Mouse (Mus musculus): ENCODE data around the gene Rassf3. TPM values are rescaled to one million over a fixed set of nuclear protein-coding genes. Genes with fewer than 3 reads are reported as not detected.
A peak's percentile ranks its signal among the peaks of the same experiment; 100 is the strongest.

The Rassf3 gene
- polyA plus RNA-seq, 1 experiment from 2014 or later = 25.3 TPM

DNA sequence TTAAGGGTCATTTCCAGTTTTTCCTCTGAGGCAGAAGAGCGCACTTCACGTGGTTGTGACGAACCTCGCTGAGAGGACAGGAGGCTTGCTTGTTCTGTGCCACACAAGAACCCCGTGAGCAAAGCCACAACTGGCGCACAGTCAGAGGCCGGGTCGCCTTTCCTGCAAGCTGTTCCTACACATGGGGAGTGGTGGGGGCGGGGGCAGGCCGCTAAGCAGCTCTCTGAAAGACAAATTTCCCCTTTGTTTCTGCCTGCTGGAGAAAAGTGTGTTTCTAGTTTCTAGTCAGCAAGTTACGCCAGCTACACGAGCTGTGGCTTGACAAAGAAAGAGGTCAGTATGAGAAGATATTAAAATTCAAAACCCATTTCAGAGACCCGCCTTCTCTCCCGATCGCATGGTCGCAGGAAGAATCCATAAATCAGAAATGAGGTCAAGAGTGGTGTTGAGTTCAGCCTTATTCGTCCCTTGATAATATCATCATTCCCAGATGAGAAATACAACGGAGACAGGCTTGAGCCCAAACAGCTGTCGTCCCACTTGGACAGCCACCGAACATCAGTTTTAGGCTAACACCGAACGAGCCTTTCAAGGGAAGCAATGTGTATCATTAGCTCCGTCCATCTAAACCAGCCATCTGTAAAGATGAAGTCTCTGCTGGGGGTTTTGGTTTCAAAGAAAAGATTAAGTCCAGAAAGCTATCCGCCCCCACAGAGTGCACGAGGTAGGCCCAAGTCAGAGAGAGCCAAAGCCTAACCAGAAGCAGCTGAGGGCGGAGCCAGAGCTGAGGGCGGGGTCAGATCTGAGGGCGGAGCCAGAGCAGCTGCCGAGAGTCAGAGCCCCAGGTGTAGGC, 30.8 kb upstream of the Rassf3 start:
- WGBS = 56% methylated on average over 29 of the region's 29 CpGs
- no peaks in the 10 kb centered on the region for H3K27me3 ChIP-seq (ENCODE audit: control insufficient read depth, insufficient read depth, low read length)
- peaks cover 13 to 16% of the 10 kb centered on the region in 2 experiments for H3K4me1 ChIP-seq (ENCODE audit: control insufficient read depth in 2 of 2, insufficient read depth in 2 of 2, low read length in 2 of 2)
- ATAC-seq (ENCODE audit: insufficient number of reproducible peaks, insufficient read depth, low FRiP score, low read depth) = no peak
- no peaks in the 10 kb centered on the region for H3K36me3 ChIP-seq (ENCODE audit: control insufficient read depth, insufficient read depth, low read length)
- no peak overlapping the region for H3K9ac ChIP-seq (ENCODE audit: low read length)
- H3K9me3 ChIP-seq (ENCODE audit: control insufficient read depth, low read length) = no peaks in the 10 kb centered on the region
- no peak overlapping the region for H3K4me3 ChIP-seq (ENCODE audit: control insufficient read depth in 1 of 2, insufficient read depth in 1 of 2, low read depth in 1 of 2, low read length in 2 of 2)
- H3K27ac ChIP-seq (replicated peaks in 1 of 2; ENCODE audit: control insufficient read depth in 1 of 2, insufficient read depth in 1 of 2, low read depth in 2 of 2, low read length in 2 of 2) = peak overlapping the region; percentile 21 to 25; a peak in 3 of 4 replicates
- H3K4me2 ChIP-seq (ENCODE audit: low read length) = no peak overlapping the region

DNA sequence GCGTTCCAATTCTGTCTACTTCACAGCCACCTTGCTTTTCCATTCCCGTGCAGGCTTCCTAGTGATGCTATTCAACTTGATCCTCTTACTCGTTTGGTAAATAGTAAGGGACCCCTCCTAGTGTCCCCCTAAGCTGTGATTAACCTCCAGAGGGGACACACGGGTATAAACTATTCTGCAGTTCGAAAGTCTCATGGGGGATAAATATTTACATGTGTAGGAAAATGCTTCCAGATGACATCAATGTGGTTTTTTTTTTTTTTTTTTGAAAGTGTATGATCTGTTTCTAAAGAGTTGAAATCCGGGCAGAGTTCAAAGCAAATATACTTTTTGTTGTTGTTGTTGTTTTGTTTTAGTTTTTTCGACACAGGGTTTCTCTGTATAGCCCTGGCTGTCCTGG, 29.8 kb upstream of the Rassf3 start:
- Histone ChIP-seq H3K4me2 (ENCODE audit: low read length) (peak overlapping the region; percentile 78), H3K27me3 (ENCODE audit: control insufficient read depth, insufficient read depth, low read length) (no peaks in the 10 kb centered on the region), H3K9ac (ENCODE audit: low read length) (peak overlapping the region; percentile 75; the same call in 1 of the 2 replicates), H3K27ac (replicated peaks in 1 of 2; ENCODE audit: control insufficient read depth in 1 of 2, insufficient read depth in 1 of 2, low read depth in 2 of 2, low read length in 2 of 2) (peak overlapping the region; percentile 39 to 71; a peak in 3 of 4 replicates), H3K4me3 (ENCODE audit: control insufficient read depth in 1 of 2, insufficient read depth in 1 of 2, low read depth in 1 of 2, low read length in 2 of 2) (0 out of 4 replicates have a peak overlapping the region, but pooled peaks have one; percentile 47 to 58), H3K4me1 (ENCODE audit: control insufficient read depth in 2 of 2, insufficient read depth in 2 of 2, low read length in 2 of 2) (peaks cover 12 to 16% of the 10 kb centered on the region in 2 experiments), H3K9me3 (ENCODE audit: control insufficient read depth, low read length) (no peaks in the 10 kb centered on the region), H3K36me3 (ENCODE audit: control insufficient read depth, insufficient read depth, low read length) (no peaks in the 10 kb centered on the region)
- 66% methylated on average over 7 of the region's 7 CpGs for WGBS
- no peak for ATAC-seq (ENCODE audit: insufficient number of reproducible peaks, insufficient read depth, low FRiP score, low read depth)

DNA sequence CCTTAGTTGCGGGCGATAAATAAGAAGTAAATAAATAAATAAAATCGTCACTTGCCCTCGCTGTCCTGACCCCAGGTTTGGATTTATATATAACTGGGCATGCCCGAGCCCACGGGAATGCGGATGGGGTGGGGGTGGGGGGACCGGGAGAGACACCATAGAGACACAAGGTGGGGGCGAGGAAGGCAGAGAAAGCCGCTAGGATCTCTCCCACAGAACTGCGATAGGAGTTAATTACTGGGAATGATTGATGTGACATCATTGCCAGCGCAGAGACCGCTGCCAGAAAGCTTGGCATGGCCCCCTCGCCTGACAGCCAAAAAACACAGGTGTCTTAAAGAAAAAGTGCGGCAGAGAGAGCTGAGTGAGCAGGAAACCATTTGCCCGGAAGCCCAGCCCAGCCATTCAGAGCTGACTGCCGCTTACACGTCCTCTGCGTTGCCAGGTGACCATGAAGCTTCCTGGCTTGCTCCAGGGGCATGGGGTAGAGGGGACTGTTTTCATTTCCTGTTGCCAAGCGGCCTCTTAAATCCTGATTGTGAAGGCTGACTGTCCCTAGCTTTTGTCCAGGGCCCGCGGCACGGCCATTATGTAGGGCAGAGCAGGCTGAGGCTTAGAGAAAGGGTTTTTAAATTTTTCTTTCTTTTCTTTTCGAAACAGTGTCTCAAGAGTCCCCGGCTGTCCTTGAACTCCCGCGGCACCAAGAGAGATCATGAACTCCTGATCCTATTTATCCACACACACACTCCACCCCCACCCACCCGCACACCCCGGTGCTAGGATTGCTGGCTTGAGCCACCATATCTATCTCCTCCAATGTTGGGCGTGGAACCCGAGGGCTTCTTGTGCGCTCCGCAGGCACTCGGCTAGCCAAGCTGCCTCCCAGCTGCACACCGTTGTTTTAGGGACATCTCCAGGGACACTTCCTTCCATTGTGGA, 29.1 kb upstream of the Rassf3 start:
- H3K9me3 ChIP-seq (ENCODE audit: control insufficient read depth, low read length) = no peaks in the 10 kb centered on the region
- peak overlapping the region; percentile 47 to 58 for H3K4me3 ChIP-seq (ENCODE audit: control insufficient read depth in 1 of 2, insufficient read depth in 1 of 2, low read depth in 1 of 2, low read length in 2 of 2)
- H3K27me3 ChIP-seq (ENCODE audit: control insufficient read depth, insufficient read depth, low read length) = no peaks in the 10 kb centered on the region
- H3K36me3 ChIP-seq (ENCODE audit: control insufficient read depth, insufficient read depth, low read length) = no peaks in the 10 kb centered on the region
- H3K4me2 ChIP-seq (ENCODE audit: low read length) = peak overlapping the region; percentile 78
- H3K9ac ChIP-seq (ENCODE audit: low read length) = peak overlapping the region; percentile 75
- H3K27ac ChIP-seq (replicated peaks in 1 of 2; ENCODE audit: control insufficient read depth in 1 of 2, insufficient read depth in 1 of 2, low read depth in 2 of 2, low read length in 2 of 2) = peak overlapping the region; percentile 53 to 71; a peak in 3 of 4 replicates
- peak; percentile 84 for ATAC-seq (ENCODE audit: insufficient number of reproducible peaks, insufficient read depth, low FRiP score, low read depth)
- WGBS = 20% methylated on average over 35 of the region's 35 CpGs
- peaks cover 6 to 14% of the 10 kb centered on the region in 2 experiments for H3K4me1 ChIP-seq (ENCODE audit: control insufficient read depth in 2 of 2, insufficient read depth in 2 of 2, low read length in 2 of 2)

DNA sequence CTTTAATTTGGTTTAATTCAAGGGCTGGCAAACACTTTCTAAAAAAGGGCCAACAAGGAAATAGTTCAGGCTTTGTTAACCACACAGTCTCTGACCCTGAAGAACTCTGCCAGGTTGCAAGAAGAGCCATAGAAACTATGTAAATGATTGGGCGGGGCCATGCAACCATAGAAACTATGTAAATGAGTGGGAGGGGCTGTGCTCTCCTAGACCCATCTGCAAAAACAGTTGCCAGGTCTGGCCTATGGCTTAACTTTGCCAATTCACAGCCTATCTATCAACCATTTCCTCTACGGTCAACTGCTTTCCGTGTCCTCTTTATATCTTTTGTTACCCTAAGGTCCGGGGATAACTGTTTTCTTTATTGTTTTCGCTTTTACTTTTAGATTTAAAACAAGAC, 25.0 kb upstream of the Rassf3 start:
- peaks cover 0 to 11% of the 10 kb centered on the region in 2 experiments; a peak in 2 of 4 replicates for H3K4me1 ChIP-seq (ENCODE audit: control insufficient read depth in 2 of 2, insufficient read depth in 2 of 2, low read length in 2 of 2)
- H3K27me3 ChIP-seq (ENCODE audit: control insufficient read depth, insufficient read depth, low read length) = no peaks in the 10 kb centered on the region
- H3K9ac ChIP-seq (ENCODE audit: low read length) = no peak overlapping the region
- H3K4me2 ChIP-seq (ENCODE audit: low read length) = no peak overlapping the region
- no peak for ATAC-seq (ENCODE audit: insufficient number of reproducible peaks, insufficient read depth, low FRiP score, low read depth)
- H3K4me3 ChIP-seq (ENCODE audit: control insufficient read depth in 1 of 2, insufficient read depth in 1 of 2, low read depth in 1 of 2, low read length in 2 of 2) = no peak overlapping the region
- WGBS = 61% methylated on average over 5 of the region's 5 CpGs
- no peaks in the 10 kb centered on the region for H3K36me3 ChIP-seq (ENCODE audit: control insufficient read depth, insufficient read depth, low read length)
- H3K9me3 ChIP-seq (ENCODE audit: control insufficient read depth, low read length) = no peaks in the 10 kb centered on the region
- no peak overlapping the region for H3K27ac ChIP-seq (replicated peaks in 1 of 2; ENCODE audit: control insufficient read depth in 1 of 2, insufficient read depth in 1 of 2, low read depth in 2 of 2, low read length in 2 of 2)

DNA sequence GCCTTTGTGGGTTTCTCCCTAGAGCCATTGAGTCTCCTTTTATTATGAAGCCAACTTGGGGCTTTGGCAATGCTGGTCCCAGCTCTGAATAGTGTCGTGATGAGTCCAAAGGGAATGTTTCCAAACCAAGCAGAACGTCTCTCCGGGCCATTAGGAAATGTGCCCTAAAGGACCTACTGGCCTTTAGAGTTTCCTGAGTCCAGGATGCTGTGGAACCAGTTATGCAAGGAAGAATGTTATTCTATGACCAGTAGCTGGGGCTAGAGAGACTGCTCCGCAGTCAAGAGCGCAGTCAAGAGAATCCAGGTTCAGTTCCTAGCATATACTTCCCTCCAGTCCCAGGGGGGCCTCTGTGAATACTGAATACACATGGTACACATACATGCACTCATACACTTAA, 23.9 kb upstream of the Rassf3 start:
- WGBS = 62% methylated on average over 5 of the region's 5 CpGs
- no peak overlapping the region for H3K27ac ChIP-seq (replicated peaks in 1 of 2; ENCODE audit: control insufficient read depth in 1 of 2, insufficient read depth in 1 of 2, low read depth in 2 of 2, low read length in 2 of 2)

DNA sequence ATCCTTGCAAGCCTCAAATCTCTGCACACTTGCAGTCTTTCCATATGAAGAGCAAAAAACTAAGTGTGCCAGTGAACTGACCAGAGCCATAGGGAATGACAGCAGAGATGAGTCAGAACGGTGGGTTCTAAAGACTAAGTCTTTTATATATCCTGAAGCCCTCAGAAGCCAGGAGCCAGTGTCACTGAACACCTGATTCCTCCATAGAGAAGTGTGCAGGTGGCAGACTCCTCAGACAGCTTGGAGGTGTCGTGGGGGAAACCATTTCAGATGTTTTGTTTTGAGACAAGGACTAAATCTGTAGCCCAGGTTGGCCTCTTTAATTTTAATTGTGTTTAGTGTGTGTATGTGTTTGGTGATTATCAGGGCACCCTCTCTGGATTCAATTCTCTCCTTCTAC, 22.9 kb upstream of the Rassf3 start:
- no peak overlapping the region for H3K9ac ChIP-seq (ENCODE audit: low read length)
- peaks cover 0 to 7% of the 10 kb centered on the region in 2 experiments; a peak in 2 of 4 replicates for H3K4me1 ChIP-seq (ENCODE audit: control insufficient read depth in 2 of 2, insufficient read depth in 2 of 2, low read length in 2 of 2)
- H3K4me3 ChIP-seq (ENCODE audit: control insufficient read depth in 1 of 2, insufficient read depth in 1 of 2, low read depth in 1 of 2, low read length in 2 of 2) = no peak overlapping the region
- H3K36me3 ChIP-seq (ENCODE audit: control insufficient read depth, insufficient read depth, low read length) = no peaks in the 10 kb centered on the region
- H3K27ac ChIP-seq (replicated peaks in 1 of 2; ENCODE audit: control insufficient read depth in 1 of 2, insufficient read depth in 1 of 2, low read depth in 2 of 2, low read length in 2 of 2) = no peak overlapping the region
- no peaks in the 10 kb centered on the region for H3K9me3 ChIP-seq (ENCODE audit: control insufficient read depth, low read length)
- ATAC-seq (ENCODE audit: insufficient number of reproducible peaks, insufficient read depth, low FRiP score, low read depth) = no peak
- H3K27me3 ChIP-seq (ENCODE audit: control insufficient read depth, insufficient read depth, low read length) = no peaks in the 10 kb centered on the region
- 51% methylated on average over 2 of the region's 2 CpGs for WGBS
- no peak overlapping the region for H3K4me2 ChIP-seq (ENCODE audit: low read length)

More for the DNA sequence above, 23.9 kb upstream of the Rassf3 start:
- Histone ChIP-seq H3K4me3 (ENCODE audit: control insufficient read depth in 1 of 2, insufficient read depth in 1 of 2, low read depth in 1 of 2, low read length in 2 of 2) (no peak overlapping the region), H3K9ac (ENCODE audit: low read length) (no peak overlapping the region), H3K9me3 (ENCODE audit: control insufficient read depth, low read length) (no peaks in the 10 kb centered on the region), H3K36me3 (ENCODE audit: control insufficient read depth, insufficient read depth, low read length) (no peaks in the 10 kb centered on the region), H3K4me1 (ENCODE audit: control insufficient read depth in 2 of 2, insufficient read depth in 2 of 2, low read length in 2 of 2) (peaks cover 0 to 9% of the 10 kb centered on the region in 2 experiments; a peak in 2 of 4 replicates), H3K4me2 (ENCODE audit: low read length) (no peak overlapping the region), H3K27me3 (ENCODE audit: control insufficient read depth, insufficient read depth, low read length) (no peaks in the 10 kb centered on the region)
- no peak for ATAC-seq (ENCODE audit: insufficient number of reproducible peaks, insufficient read depth, low FRiP score, low read depth)

DNA sequence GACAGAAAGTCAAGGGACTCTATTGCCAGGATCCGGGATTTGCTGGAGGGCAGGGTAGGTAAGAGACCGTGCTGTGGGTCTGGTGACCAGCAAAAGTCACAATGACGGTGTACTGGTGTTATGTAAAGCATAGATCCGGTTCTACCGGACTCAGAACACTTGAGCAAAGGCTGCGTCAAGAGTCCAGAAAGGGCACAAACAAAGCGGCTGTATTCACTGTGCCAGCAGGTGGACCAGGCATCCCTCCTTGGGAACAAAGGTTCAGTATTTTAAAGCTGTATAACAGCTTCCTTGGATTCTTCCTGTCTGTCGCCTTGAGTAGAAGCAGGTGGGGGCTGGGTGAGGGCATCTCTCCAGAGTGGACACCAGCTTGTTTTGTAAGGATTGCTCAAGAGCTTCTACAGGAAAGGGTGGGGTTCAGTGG, 22.3 kb upstream of the Rassf3 start:
- Histone ChIP-seq H3K27me3 (ENCODE audit: control insufficient read depth, insufficient read depth, low read length) (no peaks in the 10 kb centered on the region), H3K9ac (ENCODE audit: low read length) (no peak overlapping the region), H3K4me2 (ENCODE audit: low read length) (no peak overlapping the region), H3K36me3 (ENCODE audit: control insufficient read depth, insufficient read depth, low read length) (no peaks in the 10 kb centered on the region), H3K4me3 (ENCODE audit: control insufficient read depth in 1 of 2, insufficient read depth in 1 of 2, low read depth in 1 of 2, low read length in 2 of 2) (no peak overlapping the region), H3K27ac (replicated peaks in 1 of 2; ENCODE audit: control insufficient read depth in 1 of 2, insufficient read depth in 1 of 2, low read depth in 2 of 2, low read length in 2 of 2) (peak overlapping the region; percentile 34 to 56), H3K9me3 (ENCODE audit: control insufficient read depth, low read length) (no peaks in the 10 kb centered on the region), H3K4me1 (ENCODE audit: control insufficient read depth in 2 of 2, insufficient read depth in 2 of 2, low read length in 2 of 2) (peaks cover 0 to 7% of the 10 kb centered on the region in 2 experiments; a peak in 2 of 4 replicates)
- ATAC-seq (ENCODE audit: insufficient number of reproducible peaks, insufficient read depth, low FRiP score, low read depth) = no peak
- WGBS = 64% methylated on average over 8 of the region's 8 CpGs

All from heart, embryonic 14.5 days (tissue).